Mouse (Mus musculus) midbrain, embryonic 12.5 days (tissue): ENCODE measurements around the gene Kcnj12. TPM values are rescaled to one million over a fixed set of nuclear protein-coding genes. Genes with fewer than 3 reads are reported as not detected.

Source experiments
- ATAC-seq: fragments of 200-750 bp; cut with Nextera tagmentation; 2 replicates; pipeline ENCODE4 v1.8.0; 2017; ENCODE audit warnings: low read depth, moderate TSS enrichment, moderate library complexity; ENCODE audit not compliant: low FRiP score
- H3K27ac ChIP-seq: fragments of 300-500 bp; sonication (generic); replicated peaks from 2 replicates; pipeline ENCODE4 v1.5.1; 2016; ENCODE audit warnings: mild to moderate bottlenecking
- H3K27me3 ChIP-seq: fragments of 300-500 bp; sonication (generic); 2 replicates; pipeline ENCODE4 v1.6.1; 2016; ENCODE audit warnings: mild to moderate bottlenecking
- H3K36me3 ChIP-seq: fragments of 300-500 bp; sonication (generic); 2 replicates; pipeline ENCODE4 v1.6.1; 2016
- H3K4me1 ChIP-seq: fragments of 300-500 bp; sonication (generic); 2 replicates; pipeline ENCODE4 v1.6.1; 2016
- H3K4me2 ChIP-seq: fragments of 300-500 bp; sonication (generic); replicated peaks from 2 replicates; pipeline ENCODE4 v1.6.1; 2016; ENCODE audit warnings: mild to moderate bottlenecking, moderate library complexity
- H3K4me3 ChIP-seq: fragments of 300-500 bp; sonication (generic); 2 replicates; pipeline ENCODE4 v1.5.1; 2016; ENCODE audit warnings: mild to moderate bottlenecking
- H3K9ac ChIP-seq: fragments of 300-500 bp; sonication (generic); replicated peaks from 2 replicates; pipeline ENCODE4 v1.6.1; 2016; ENCODE audit warnings: mild to moderate bottlenecking, moderate library complexity
- H3K9me3 ChIP-seq: fragments of 300-500 bp; sonication (generic); 2 replicates; pipeline ENCODE4 v1.6.1; 2016; ENCODE audit warnings: mild to moderate bottlenecking
- WGBS: fragments of 180-500 bp; shearing (Covaris S2); methylation state at CpG from one replicate; pipeline ENCODE4 v1.1.7; 2016; 5-methylcytosine and 5-hydroxymethylcytosine counted together
- polyA plus RNA-seq: library from polyadenylated mRNA; unstranded; fragments of >200 nt; fragmentation: Nextera tagmentation; extraction: Ambion mirVana; gene quantifications from 2 replicates; pipeline ENCODE4 v1.2.1, GENCODE M21; 2016

The Kcnj12 gene
- polyA plus RNA-seq, 1 experiment from 2014 or later, result 0.50 TPM

GRCm38 (mm10) chr11:61042593-61042992, 20.2 kb downstream of the Kcnj12 start:
- Histone ChIP-seq H3K9me3 (no peaks in the 10 kb centered on the region), H3K4me2 (no peak overlapping the region), H3K36me3 (no peaks in the 10 kb centered on the region), H3K27ac (0 out of 2 replicates have a peak overlapping the region, but pooled peaks have one; percentile 35), H3K4me1 (peaks cover 13% of the 10 kb centered on the region; the same call in 1 of the 2 replicates), H3K27me3 (no peaks in the 10 kb centered on the region), H3K9ac (no peak overlapping the region), H3K4me3 (no peak overlapping the region)
- WGBS, result 50% methylated on average over 8 of the region's 8 CpGs
- no peak for ATAC-seq

DNA sequence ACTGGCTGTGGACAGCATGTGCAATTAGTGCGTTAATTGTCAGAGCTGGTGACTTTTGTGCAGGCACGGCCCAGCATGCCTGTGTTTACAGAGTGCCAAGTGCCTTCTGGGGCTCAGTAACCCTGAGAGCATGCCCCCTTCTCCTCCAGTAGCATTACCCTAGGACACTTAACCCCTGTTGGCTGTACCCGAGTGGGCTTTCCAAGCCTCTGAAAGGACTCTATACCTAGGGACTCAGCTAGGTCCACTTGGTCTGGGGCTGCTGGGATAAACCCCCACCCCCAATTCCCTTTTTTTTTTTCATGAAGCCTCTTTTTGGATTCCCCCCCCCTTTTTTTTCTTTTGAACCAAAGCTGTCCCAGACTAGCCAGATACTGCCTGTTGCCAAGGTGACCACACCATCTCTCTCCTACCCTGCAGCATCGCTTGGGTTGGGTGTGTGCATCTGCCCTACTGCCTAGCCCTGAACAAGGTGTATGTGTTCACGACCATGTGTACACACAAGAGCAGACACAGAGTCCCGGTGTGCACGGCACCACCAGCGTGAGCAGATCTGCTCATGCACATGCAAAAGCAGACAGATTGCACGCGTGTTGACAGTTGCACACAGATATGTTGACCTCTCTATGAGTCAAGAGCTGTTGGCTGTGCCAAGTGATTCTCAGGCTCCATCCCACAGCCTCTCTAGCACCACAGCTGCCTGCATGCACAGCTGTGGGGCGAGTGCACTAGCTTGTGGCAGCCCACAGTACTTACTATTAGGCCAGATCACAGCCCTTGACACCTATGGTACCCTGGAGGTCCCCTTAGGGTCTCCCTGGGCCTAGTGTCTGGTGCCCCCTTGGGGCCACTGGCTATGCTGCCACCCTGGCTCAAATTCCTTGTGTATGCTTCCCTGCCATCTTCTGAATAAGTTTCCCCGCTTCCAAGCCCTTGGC, 21.0 kb downstream of the Kcnj12 start:
- H3K4me3 ChIP-seq, result no peak overlapping the region
- ATAC-seq, result no peak
- no peak overlapping the region for H3K4me2 ChIP-seq
- 76% methylated on average over 12 of the region's 12 CpGs for WGBS
- 0 out of 2 replicates have a peak overlapping the region, but pooled peaks have one; percentile 35 for H3K27ac ChIP-seq
- no peak overlapping the region for H3K9ac ChIP-seq
- peaks cover 13% of the 10 kb centered on the region; the same call in 1 of the 2 replicates for H3K4me1 ChIP-seq
- no peaks in the 10 kb centered on the region for H3K27me3 ChIP-seq
- H3K9me3 ChIP-seq, result no peaks in the 10 kb centered on the region
- no peaks in the 10 kb centered on the region for H3K36me3 ChIP-seq

- H3K27ac ChIP-seq, result no peak overlapping the region
- H3K9ac ChIP-seq, result no peak overlapping the region
- no peak overlapping the region for H3K4me3 ChIP-seq
- H3K4me2 ChIP-seq, result no peak overlapping the region
- ATAC-seq, result no peak
- H3K9me3 ChIP-seq, result no peaks in the 10 kb centered on the region
- no peaks in the 10 kb centered on the region for H3K27me3 ChIP-seq
- WGBS, result 81% methylated on average over 5 of the region's 5 CpGs
- no peaks in the 10 kb centered on the region for H3K36me3 ChIP-seq
- H3K4me1 ChIP-seq, result peaks cover 13% of the 10 kb centered on the region; the same call in 1 of the 2 replicates
Measured at GRCm38 (mm10) chr11:61044741-61045140, 22.4 kb downstream of the Kcnj12 start.

DNA sequence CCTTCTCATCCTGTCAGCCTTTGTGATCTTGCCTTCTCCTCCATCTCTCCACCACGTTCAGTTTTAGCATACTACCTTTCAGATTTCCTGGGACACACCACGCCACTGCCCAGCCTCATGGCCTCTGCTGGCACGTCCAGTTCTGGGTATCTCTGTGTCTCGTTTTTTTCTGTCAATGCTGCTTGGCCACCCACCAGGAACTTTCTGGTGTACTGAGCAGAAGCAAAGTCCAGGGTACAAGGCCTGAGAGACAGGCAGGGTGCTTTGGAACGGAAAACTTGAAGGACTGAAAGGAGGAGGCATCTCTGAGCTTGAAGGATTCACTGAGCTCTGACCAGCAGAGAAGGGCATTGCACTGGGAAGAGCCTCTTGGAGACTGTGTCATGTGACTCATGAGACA, 25.1 kb downstream of the Kcnj12 start:
- H3K4me2 ChIP-seq, result no peak overlapping the region
- H3K9ac ChIP-seq, result no peak overlapping the region
- H3K36me3 ChIP-seq, result no peaks in the 10 kb centered on the region
- H3K4me1 ChIP-seq, result peaks cover 13% of the 10 kb centered on the region; the same call in 1 of the 2 replicates
- no peak overlapping the region for H3K27ac ChIP-seq
- H3K4me3 ChIP-seq, result no peak overlapping the region
- H3K27me3 ChIP-seq, result no peaks in the 10 kb centered on the region
- 86% methylated on average over 5 of the region's 5 CpGs for WGBS
- ATAC-seq, result no peak
- no peaks in the 10 kb centered on the region for H3K9me3 ChIP-seq

- Histone ChIP-seq H3K27me3 (no peaks in the 10 kb centered on the region), H3K9ac (no peak overlapping the region), H3K27ac (no peak overlapping the region), H3K9me3 (no peaks in the 10 kb centered on the region), H3K36me3 (no peaks in the 10 kb centered on the region), H3K4me2 (no peak overlapping the region), H3K4me3 (no peak overlapping the region), H3K4me1 (no peaks in the 10 kb centered on the region)
- 51% methylated on average over 8 of the region's 8 CpGs for WGBS
- ATAC-seq, result no peak
Measured at GRCm38 (mm10) chr11:61051151-61051550, 28.8 kb downstream of the Kcnj12 start.

DNA sequence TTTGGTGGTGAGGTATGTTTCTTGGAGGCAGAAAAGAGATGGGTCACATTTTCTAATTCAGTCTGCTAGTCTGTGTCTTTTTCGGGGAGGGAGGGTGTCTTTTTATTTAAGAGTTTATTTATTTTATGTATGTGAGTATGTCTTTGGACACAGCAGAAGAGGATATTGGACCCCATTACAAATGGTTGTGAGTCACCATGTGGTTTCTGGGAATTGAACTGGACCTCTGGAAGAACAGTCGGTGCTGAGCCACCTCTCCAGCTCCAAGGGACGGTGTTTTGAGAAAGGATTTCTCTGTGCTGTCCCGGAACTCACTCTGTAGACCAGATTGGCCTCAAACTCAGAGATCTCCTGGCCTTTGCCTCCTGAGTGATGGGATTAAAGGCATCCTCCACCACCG, 34.5 kb downstream of the Kcnj12 start:
- Histone ChIP-seq H3K36me3 (no peaks in the 10 kb centered on the region), H3K4me1 (no peaks in the 10 kb centered on the region), H3K27ac (no peak overlapping the region), H3K4me2 (no peak overlapping the region), H3K9ac (no peak overlapping the region), H3K27me3 (no peaks in the 10 kb centered on the region), H3K9me3 (no peaks in the 10 kb centered on the region), H3K4me3 (no peak overlapping the region)
- ATAC-seq, result no peak
- 73% methylated on average over 5 of the region's 5 CpGs for WGBS

DNA sequence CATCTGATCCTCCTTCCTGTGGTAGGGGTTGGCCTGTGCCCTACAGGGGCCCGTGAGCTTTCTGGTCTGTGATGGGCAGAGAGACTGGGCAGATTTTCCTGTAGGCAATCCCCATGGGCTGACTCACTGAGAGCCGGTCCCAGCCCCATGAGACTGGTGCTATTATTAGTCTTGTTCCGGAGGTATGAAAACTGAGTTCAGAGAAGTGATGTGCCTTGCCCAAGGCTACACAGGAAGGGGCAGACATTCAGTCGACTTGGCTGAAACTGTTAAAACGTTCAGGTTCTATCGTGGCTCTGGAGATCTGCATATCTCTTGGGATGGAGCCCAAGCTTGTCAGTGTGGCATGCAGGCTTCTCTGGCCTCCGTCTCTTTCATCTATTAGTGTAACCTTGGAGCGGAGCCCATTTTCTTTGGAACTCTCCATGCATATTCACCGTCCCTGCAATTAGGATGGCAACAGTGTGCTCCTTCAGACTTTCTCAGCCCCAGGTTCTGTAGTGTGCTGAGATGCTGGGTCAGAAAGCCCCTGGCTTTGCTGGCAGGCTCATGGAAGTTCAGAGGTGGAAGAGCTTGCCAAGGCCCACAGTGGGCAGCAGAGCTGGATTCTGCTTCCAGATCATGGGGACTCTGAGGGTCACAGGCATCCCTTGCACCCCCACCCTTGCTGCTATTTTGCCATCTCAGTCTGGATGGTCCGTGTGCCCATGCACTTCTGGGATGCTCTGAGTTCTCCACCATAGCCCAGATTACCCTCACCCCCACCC, 37.5 kb downstream of the Kcnj12 start:
- no peak overlapping the region for H3K4me3 ChIP-seq
- no peaks in the 10 kb centered on the region for H3K36me3 ChIP-seq
- H3K9me3 ChIP-seq, result no peaks in the 10 kb centered on the region
- no peaks in the 10 kb centered on the region for H3K27me3 ChIP-seq
- no peak overlapping the region for H3K27ac ChIP-seq
- no peak overlapping the region for H3K4me2 ChIP-seq
- WGBS, result 83% methylated on average over 10 of the region's 10 CpGs
- ATAC-seq, result no peak
- no peaks in the 10 kb centered on the region for H3K4me1 ChIP-seq
- H3K9ac ChIP-seq, result no peak overlapping the region

DNA sequence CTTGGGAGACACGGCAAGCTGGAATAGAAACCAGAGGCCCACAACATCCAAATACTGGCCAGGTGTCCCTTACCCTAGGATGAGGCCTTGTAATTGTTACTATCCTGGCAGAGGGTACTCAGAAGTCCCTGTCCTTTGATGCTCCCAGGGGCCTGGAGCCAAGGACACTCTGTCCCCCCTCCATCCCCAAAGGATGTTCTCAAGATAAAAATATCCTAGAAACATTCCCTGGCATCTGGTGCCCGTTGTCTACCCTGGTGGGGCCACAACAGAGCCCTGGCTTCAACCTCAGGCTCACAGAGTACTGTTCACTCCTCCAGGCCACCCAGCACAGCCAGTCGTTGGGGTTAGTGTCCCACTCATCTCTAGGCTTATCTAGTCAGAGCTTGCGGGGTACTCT, 38.3 kb downstream of the Kcnj12 start:
- WGBS, result 88% methylated on average over 4 of the region's 4 CpGs
- no peak overlapping the region for H3K4me3 ChIP-seq
- no peak overlapping the region for H3K27ac ChIP-seq
- no peak overlapping the region for H3K9ac ChIP-seq
- no peak overlapping the region for H3K4me2 ChIP-seq
- no peaks in the 10 kb centered on the region for H3K4me1 ChIP-seq
- no peak for ATAC-seq
- H3K27me3 ChIP-seq, result no peaks in the 10 kb centered on the region
- H3K36me3 ChIP-seq, result no peaks in the 10 kb centered on the region
- no peaks in the 10 kb centered on the region for H3K9me3 ChIP-seq

GRCm38 (mm10) chr11:61062548-61063461, 40.4 kb downstream of the Kcnj12 start:
- no peak overlapping the region for H3K4me2 ChIP-seq
- WGBS, result 87% methylated on average over 18 of the region's 18 CpGs
- H3K36me3 ChIP-seq, result no peaks in the 10 kb centered on the region
- no peak overlapping the region for H3K9ac ChIP-seq
- H3K9me3 ChIP-seq, result no peaks in the 10 kb centered on the region
- no peaks in the 10 kb centered on the region for H3K4me1 ChIP-seq
- no peak overlapping the region for H3K27ac ChIP-seq
- no peaks in the 10 kb centered on the region for H3K27me3 ChIP-seq
- no peak overlapping the region for H3K4me3 ChIP-seq
- no peak for ATAC-seq

DNA sequence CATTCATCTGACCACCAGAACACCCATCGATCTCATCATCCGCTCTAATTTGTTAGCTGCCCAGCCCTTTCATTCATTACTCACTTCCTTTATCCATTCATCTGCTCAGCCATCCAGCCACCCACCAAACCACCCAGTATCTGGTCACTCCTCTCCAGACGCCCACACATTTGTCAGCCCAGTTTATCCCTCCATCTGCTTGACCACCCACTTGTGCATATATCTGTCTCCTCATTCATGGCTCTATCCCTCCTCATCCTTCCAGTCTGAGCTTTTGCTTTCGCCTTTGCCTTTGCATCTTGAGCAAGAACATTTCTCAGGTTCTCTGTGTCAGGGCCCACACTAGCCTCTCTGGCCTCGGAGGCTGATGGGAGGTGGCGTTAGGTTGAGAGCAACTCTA, 41.1 kb downstream of the Kcnj12 start:
- Histone ChIP-seq H3K36me3 (no peaks in the 10 kb centered on the region), H3K9ac (no peak overlapping the region), H3K27me3 (no peaks in the 10 kb centered on the region), H3K4me3 (no peak overlapping the region), H3K9me3 (no peaks in the 10 kb centered on the region), H3K4me1 (no peaks in the 10 kb centered on the region), H3K4me2 (no peak overlapping the region), H3K27ac (no peak overlapping the region)
- ATAC-seq, result no peak
- WGBS, result 89% methylated on average over 6 of the region's 6 CpGs

DNA sequence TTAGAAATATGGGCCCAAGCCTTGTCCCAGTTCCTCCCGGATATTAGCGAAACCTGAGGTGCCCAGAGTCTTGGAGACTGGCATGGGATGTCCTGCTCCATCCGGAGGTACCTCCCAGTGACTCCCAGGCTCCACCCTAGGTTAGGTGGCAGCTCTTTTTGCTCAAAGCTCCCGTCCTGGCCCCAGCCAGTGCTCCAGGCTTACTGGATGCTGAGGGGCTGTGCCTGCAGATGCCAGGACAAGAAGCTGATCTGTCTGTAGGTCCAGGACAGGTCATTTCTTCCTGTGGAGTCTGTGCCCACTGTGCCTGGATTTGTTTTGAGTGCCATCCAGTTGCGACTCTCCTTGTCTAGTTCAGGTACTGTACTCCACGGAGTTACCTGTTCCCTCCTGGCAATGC, 43.3 kb downstream of the Kcnj12 start:
- Histone ChIP-seq H3K4me1 (no peaks in the 10 kb centered on the region), H3K27me3 (no peaks in the 10 kb centered on the region), H3K27ac (no peak overlapping the region), H3K9me3 (no peaks in the 10 kb centered on the region), H3K4me3 (no peak overlapping the region), H3K4me2 (no peak overlapping the region), H3K36me3 (no peaks in the 10 kb centered on the region), H3K9ac (no peak overlapping the region)
- no peak for ATAC-seq
- 87% methylated on average over 6 of the region's 6 CpGs for WGBS
